Mouse (Mus musculus): ENCODE measurements around the gene Mmp15. TPM values are rescaled to one million over a fixed set of nuclear protein-coding genes. Genes with fewer than 3 reads are reported as not detected.

Mmp15 gene
- total RNA-seq, 2 experiments from 2014 or later, result not detected

- ATAC-seq (replicated peaks; ENCODE audit: low FRiP score, poor library complexity, severe bottlenecking), result no peak
Measured at GRCm38 (mm10) chr8:95411309-95411972, 59.4 kb downstream of the Mmp15 start.

- no peak for ATAC-seq (replicated peaks; ENCODE audit: low FRiP score, poor library complexity, severe bottlenecking)
Measured at GRCm38 (mm10) chr8:95422193-95422810, 70.2 kb downstream of the Mmp15 start.

Other genes with a start within 250 kb of the Mmp15 start
- gene Kifc3, start 149.5 kb upstream of the Mmp15 start, total RNA-seq (2015; ENCODE audit: low replicate concordance), result not detected in 2 replicates
- 0.51 and 0.76 TPM in 2 replicates for gene Kifc3, start 149.5 kb upstream of the Mmp15 start, total RNA-seq (2017; ENCODE audit: low replicate concordance)
- gene Cngb1, start 45.7 kb upstream of the Mmp15 start, total RNA-seq (2015; ENCODE audit: low replicate concordance), result not detected in 2 replicates
- gene Cngb1, start 45.7 kb upstream of the Mmp15 start, total RNA-seq (2017; ENCODE audit: low replicate concordance), result not detected in 2 replicates
- gene Tepp, start 41.7 kb upstream of the Mmp15 start, total RNA-seq (2015; ENCODE audit: low replicate concordance), result not detected in 2 replicates
- gene Tepp, start 41.7 kb upstream of the Mmp15 start, total RNA-seq (2017; ENCODE audit: low replicate concordance), result not detected in 2 replicates
- 0.36 and 0.42 TPM in 2 replicates for gene Zfp319, start 20.3 kb upstream of the Mmp15 start, total RNA-seq (2015; ENCODE audit: low replicate concordance)
- 0.39 and 0.61 TPM in 2 replicates for gene Zfp319, start 20.3 kb upstream of the Mmp15 start, total RNA-seq (2017; ENCODE audit: low replicate concordance)
- 5.4 and 13.0 TPM in 2 replicates for gene Usb1, start 20.0 kb upstream of the Mmp15 start, total RNA-seq (2015; ENCODE audit: low replicate concordance)
- 2.3 TPM in 1 of 2 replicates, not detected in the other for gene Usb1, start 20.0 kb upstream of the Mmp15 start, total RNA-seq (2017; ENCODE audit: low replicate concordance)
- gene Cfap20, start 82.6 kb downstream of the Mmp15 start, total RNA-seq (2015; ENCODE audit: low replicate concordance), result 30.2 and 44.3 TPM in 2 replicates
- 13.2 and 20.3 TPM in 2 replicates for gene Cfap20, start 82.6 kb downstream of the Mmp15 start, total RNA-seq (2017; ENCODE audit: low replicate concordance)
- 22.2 and 69.9 TPM in 2 replicates for gene Csnk2a2, start 137.8 kb downstream of the Mmp15 start, total RNA-seq (2015; ENCODE audit: low replicate concordance)
- gene Csnk2a2, start 137.8 kb downstream of the Mmp15 start, total RNA-seq (2017; ENCODE audit: low replicate concordance), result 28.4 and 33.0 TPM in 2 replicates
- not detected in 2 replicates for gene Ccdc113, start 181.8 kb downstream of the Mmp15 start, total RNA-seq (2015; ENCODE audit: low replicate concordance)
- gene Ccdc113, start 181.8 kb downstream of the Mmp15 start, total RNA-seq (2017; ENCODE audit: low replicate concordance), result 2.7 TPM in 1 of 2 replicates, not detected in the other
- not detected in 2 replicates for gene Prss54, start 224.1 kb downstream of the Mmp15 start, total RNA-seq (2015; ENCODE audit: low replicate concordance)
- not detected in 2 replicates for gene Prss54, start 224.1 kb downstream of the Mmp15 start, total RNA-seq (2017; ENCODE audit: low replicate concordance)

Data from erythroid progenitor cell, adult 5-6 weeks (primary cell).